Mouse (Mus musculus) cerebral cortex, adult 2 months (tissue): ENCODE data around the gene H2al1i.

Experiments used
- WGBS: fragments of 180-500 bp; shearing (Covaris S2); methylation state at CpG from one replicate; pipeline ENCODE4 v1.1.7; 2018; 5-methylcytosine and 5-hydroxymethylcytosine counted together

H2al1i gene

GRCm38 (mm10) chrX:11324359-11324758 lies at the start of gene H2al1i:
H2al1i (plus strand) TSS chrX:11324659.
- WGBS, result 92% methylated on average over 2 of the region's 5 CpGs

GRCm38 (mm10) chrX:11277083-11277482 lies 47.4 kb upstream of the H2al1i start:
- 49% methylated on average over 6 of the region's 6 CpGs for WGBS

GRCm38 (mm10) chrX:11280741-11281140 lies 43.7 kb upstream of the H2al1i start:
- 58% methylated on average over 2 of the region's 2 CpGs for WGBS

- 68% methylated on average over 14 of the region's 14 CpGs for WGBS
Measured at GRCm38 (mm10) chrX:11288306-11288882, 36.1 kb upstream of the H2al1i start.

- WGBS, result 59% methylated on average over 4 of the region's 4 CpGs
Measured at GRCm38 (mm10) chrX:11289244-11289643, 35.2 kb upstream of the H2al1i start.

GRCm38 (mm10) chrX:11298957-11299356 lies 25.5 kb upstream of the H2al1i start, which contains the start of gene H2al1a:
H2al1a (plus strand) TSS chrX:11299257.
- WGBS, result no CpG with 5 or more reads among the region's 3 CpGs

- WGBS, result 88% methylated on average over 1 of the region's 3 CpGs
Measured at GRCm38 (mm10) chrX:11302132-11302531, 22.3 kb upstream of the H2al1i start, which contains the start of gene H2al1b. H2al1b (plus strand) TSS chrX:11302432.

GRCm38 (mm10) chrX:11305355-11305754 lies 19.1 kb upstream of the H2al1i start, which contains the start of gene H2al1c:
H2al1c (plus strand) TSS chrX:11305655.
- WGBS, result 86% methylated on average over 1 of the region's 6 CpGs

- no CpG with 5 or more reads among the region's 6 CpGs for WGBS
Measured at GRCm38 (mm10) chrX:11308524-11308923, 15.9 kb upstream of the H2al1i start, which contains the start of gene H2al1d. H2al1d (plus strand) TSS chrX:11308824.

GRCm38 (mm10) chrX:11311634-11312033 lies 12.8 kb upstream of the H2al1i start, which contains the start of gene H2al1e:
H2al1e (plus strand) TSS chrX:11311934.
- no CpG with 5 or more reads among the region's 3 CpGs for WGBS

GRCm38 (mm10) chrX:11314858-11315257 lies 9.6 kb upstream of the H2al1i start, which contains the start of gene H2al1f:
H2al1f (plus strand) TSS chrX:11315158.
- WGBS, result no CpG with 5 or more reads among the region's 6 CpGs

- no CpG with 5 or more reads among the region's 3 CpGs for WGBS
Measured at GRCm38 (mm10) chrX:11317956-11318355, 6.5 kb upstream of the H2al1i start, which contains the start of gene H2al1g. H2al1g (plus strand) TSS chrX:11318256.

GRCm38 (mm10) chrX:11321192-11321591 lies 3.3 kb upstream of the H2al1i start, which contains the start of gene H2al1h:
H2al1h (plus strand) TSS chrX:11321492.
- no CpG with 5 or more reads among the region's 6 CpGs for WGBS

- WGBS, result 96% methylated on average over 2 of the region's 2 CpGs
Measured at GRCm38 (mm10) chrX:11327522-11327921, 3.1 kb downstream of the H2al1i start, which contains the start of gene H2al1j. H2al1j (plus strand) TSS chrX:11327822.

GRCm38 (mm10) chrX:11345762-11346161 lies 21.3 kb downstream of the H2al1i start:
- 68% methylated on average over 9 of the region's 9 CpGs for WGBS

GRCm38 (mm10) chrX:11346756-11347155 lies 22.3 kb downstream of the H2al1i start:
- 83% methylated on average over 3 of the region's 3 CpGs for WGBS

GRCm38 (mm10) chrX:11360823-11361222 lies 36.4 kb downstream of the H2al1i start:
- 86% methylated on average over 6 of the region's 6 CpGs for WGBS

- WGBS, result 91% methylated on average over 2 of the region's 2 CpGs
Measured at GRCm38 (mm10) chrX:11361261-11361660, 36.8 kb downstream of the H2al1i start.

- WGBS, result 58% methylated on average over 6 of the region's 6 CpGs
Measured at GRCm38 (mm10) chrX:11363890-11364289, 39.4 kb downstream of the H2al1i start.

GRCm38 (mm10) chrX:11365151-11365550 lies 40.7 kb downstream of the H2al1i start:
- WGBS, result 56% methylated on average over 12 of the region's 12 CpGs
